Mouse (Mus musculus) bone marrow macrophage, adult 2 months (primary cell): ENCODE data around the gene Celsr2.

Experiments
- CTCF ChIP-seq: IDR thresholded peaks from 2 replicates; pipeline ENCODE4 v1.5.1; 2012; ENCODE audit warnings: low read depth, mild to moderate bottlenecking, low read length, moderate library complexity
- POLR2A ChIP-seq: IDR thresholded peaks from 2 replicates; pipeline ENCODE4 v1.6.1; 2012; ENCODE audit warnings: mild to moderate bottlenecking, low read depth, low read length, borderline replicate concordance

- TF ChIP-seq CTCF (no peak), POLR2A (no peak)
These were observed 4.2 kb downstream of the Celsr2 start for GRCm38 (mm10) chr3:108411026-108411753.
